Mouse (Mus musculus): ENCODE measurements around the gene Tap1. TPM values are rescaled to one million over a fixed set of nuclear protein-coding genes. Genes with fewer than 3 reads are reported as not detected.
A peak's percentile ranks its signal among the peaks of the same experiment; 100 is the strongest.
"Not testable (repeated sequence)": the region's sequence is repeated elsewhere in the genome, so short reads cannot be mapped to it uniquely, and the experiment has no call there.

The Tap1 gene
- polyA plus RNA-seq, 1 experiment from 2014 or later: 1.1 TPM

- not testable (repeated sequence) for H3K9ac ChIP-seq (ENCODE audit: low read depth, low read length); ATAC-seq (ENCODE audit: low FRiP score); H3K36me3 ChIP-seq (ENCODE audit: control insufficient read depth, insufficient read depth, low read length); H3K4me3 ChIP-seq (ENCODE audit: low read depth, low read length); H3K27me3 ChIP-seq (ENCODE audit: control insufficient read depth, insufficient read depth, low read length); DNase-seq (ENCODE audit: low spot score); H3K4me2 ChIP-seq (replicated peaks; ENCODE audit: low read depth, low read length); H3K9me3 ChIP-seq (ENCODE audit: control insufficient read depth, low read length); H3K27ac ChIP-seq (ENCODE audit: low read depth, low read length); H3K4me1 ChIP-seq (replicated peaks; ENCODE audit: control insufficient read depth, insufficient read depth, low read length)
- 93% methylated on average over 3 of the region's 16 CpGs for WGBS
Observed at GRCm38 (mm10) chr17:34220401-34220800, 33.0 kb downstream of the Tap1 start.

- Histone ChIP-seq H3K4me3 (ENCODE audit: low read depth, low read length) (no peak overlapping the region), H3K4me2 (replicated peaks; ENCODE audit: low read depth, low read length) (no peak overlapping the region), H3K36me3 (ENCODE audit: control insufficient read depth, insufficient read depth, low read length) (no peaks in the 10 kb centered on the region), H3K27ac (ENCODE audit: low read depth, low read length) (no peak overlapping the region), H3K27me3 (ENCODE audit: control insufficient read depth, insufficient read depth, low read length) (no peaks in the 10 kb centered on the region), H3K4me1 (replicated peaks; ENCODE audit: control insufficient read depth, insufficient read depth, low read length) (no peaks in the 10 kb centered on the region), H3K9me3 (ENCODE audit: control insufficient read depth, low read length) (no peaks in the 10 kb centered on the region), H3K9ac (ENCODE audit: low read depth, low read length) (no peak overlapping the region)
- ATAC-seq (ENCODE audit: low FRiP score): no peak
- 90% methylated on average over 3 of the region's 3 CpGs for WGBS
- no peak for DNase-seq (ENCODE audit: low spot score)
Observed at GRCm38 (mm10) chr17:34224816-34225215, 37.5 kb downstream of the Tap1 start.

GRCm38 (mm10) chr17:34225426-34225825, 38.1 kb downstream of the Tap1 start:
- no peaks in the 10 kb centered on the region for H3K9me3 ChIP-seq (ENCODE audit: control insufficient read depth, low read length)
- no peaks in the 10 kb centered on the region for H3K4me1 ChIP-seq (replicated peaks; ENCODE audit: control insufficient read depth, insufficient read depth, low read length)
- no peak overlapping the region for H3K27ac ChIP-seq (ENCODE audit: low read depth, low read length)
- H3K9ac ChIP-seq (ENCODE audit: low read depth, low read length): no peak overlapping the region
- H3K27me3 ChIP-seq (ENCODE audit: control insufficient read depth, insufficient read depth, low read length): no peaks in the 10 kb centered on the region
- H3K4me2 ChIP-seq (replicated peaks; ENCODE audit: low read depth, low read length): no peak overlapping the region
- H3K36me3 ChIP-seq (ENCODE audit: control insufficient read depth, insufficient read depth, low read length): no peaks in the 10 kb centered on the region
- WGBS: 96% methylated on average over 8 of the region's 8 CpGs
- DNase-seq (ENCODE audit: low spot score) (no peak), ATAC-seq (ENCODE audit: low FRiP score) (no peak)
- no peak overlapping the region for H3K4me3 ChIP-seq (ENCODE audit: low read depth, low read length)

- not testable (repeated sequence) for ATAC-seq (ENCODE audit: low FRiP score); H3K9me3 ChIP-seq (ENCODE audit: control insufficient read depth, low read length); H3K4me1 ChIP-seq (replicated peaks; ENCODE audit: control insufficient read depth, insufficient read depth, low read length); H3K27me3 ChIP-seq (ENCODE audit: control insufficient read depth, insufficient read depth, low read length); H3K4me2 ChIP-seq (replicated peaks; ENCODE audit: low read depth, low read length); H3K4me3 ChIP-seq (ENCODE audit: low read depth, low read length); H3K27ac ChIP-seq (ENCODE audit: low read depth, low read length); DNase-seq (ENCODE audit: low spot score); H3K36me3 ChIP-seq (ENCODE audit: control insufficient read depth, insufficient read depth, low read length); H3K9ac ChIP-seq (ENCODE audit: low read depth, low read length)
- 98% methylated on average over 13 of the region's 23 CpGs for WGBS
Observed at GRCm38 (mm10) chr17:34225911-34226310, 38.6 kb downstream of the Tap1 start.

- DNase-seq (ENCODE audit: low spot score); H3K4me1 ChIP-seq (replicated peaks; ENCODE audit: control insufficient read depth, insufficient read depth, low read length); ATAC-seq (ENCODE audit: low FRiP score); H3K4me3 ChIP-seq (ENCODE audit: low read depth, low read length); H3K27ac ChIP-seq (ENCODE audit: low read depth, low read length); H3K4me2 ChIP-seq (replicated peaks; ENCODE audit: low read depth, low read length); H3K36me3 ChIP-seq (ENCODE audit: control insufficient read depth, insufficient read depth, low read length); H3K9me3 ChIP-seq (ENCODE audit: control insufficient read depth, low read length); H3K27me3 ChIP-seq (ENCODE audit: control insufficient read depth, insufficient read depth, low read length); H3K9ac ChIP-seq (ENCODE audit: low read depth, low read length): not testable (repeated sequence)
- WGBS: 98% methylated on average over 6 of the region's 9 CpGs
Observed at GRCm38 (mm10) chr17:34230971-34231370, 43.6 kb downstream of the Tap1 start.

GRCm38 (mm10) chr17:34232021-34232420, 44.7 kb downstream of the Tap1 start:
- not testable (repeated sequence) for H3K4me1 ChIP-seq (replicated peaks; ENCODE audit: control insufficient read depth, insufficient read depth, low read length); ATAC-seq (ENCODE audit: low FRiP score); H3K27ac ChIP-seq (ENCODE audit: low read depth, low read length); H3K9ac ChIP-seq (ENCODE audit: low read depth, low read length); H3K27me3 ChIP-seq (ENCODE audit: control insufficient read depth, insufficient read depth, low read length); H3K9me3 ChIP-seq (ENCODE audit: control insufficient read depth, low read length); H3K36me3 ChIP-seq (ENCODE audit: control insufficient read depth, insufficient read depth, low read length); DNase-seq (ENCODE audit: low spot score); H3K4me3 ChIP-seq (ENCODE audit: low read depth, low read length); H3K4me2 ChIP-seq (replicated peaks; ENCODE audit: low read depth, low read length)
- WGBS: 87% methylated on average over 5 of the region's 7 CpGs

- ATAC-seq (ENCODE audit: low FRiP score): no peak
- H3K9ac ChIP-seq (ENCODE audit: low read depth, low read length): no peak overlapping the region
Observed at GRCm38 (mm10) chr17:34234926-34235325, 47.6 kb downstream of the Tap1 start.

GRCm38 (mm10) chr17:34236691-34237090, 49.3 kb downstream of the Tap1 start:
- DNase-seq (ENCODE audit: low spot score) (no peak), ATAC-seq (ENCODE audit: low FRiP score) (no peak)
- H3K4me1 ChIP-seq (replicated peaks; ENCODE audit: control insufficient read depth, insufficient read depth, low read length): no peaks in the 10 kb centered on the region
- H3K36me3 ChIP-seq (ENCODE audit: control insufficient read depth, insufficient read depth, low read length): no peaks in the 10 kb centered on the region
- H3K9ac ChIP-seq (ENCODE audit: low read depth, low read length): no peak overlapping the region
- WGBS: 81% methylated on average over 5 of the region's 5 CpGs
- H3K27me3 ChIP-seq (ENCODE audit: control insufficient read depth, insufficient read depth, low read length): no peaks in the 10 kb centered on the region
- no peak overlapping the region for H3K4me2 ChIP-seq (replicated peaks; ENCODE audit: low read depth, low read length)
- H3K4me3 ChIP-seq (ENCODE audit: low read depth, low read length): no peak overlapping the region
- H3K27ac ChIP-seq (ENCODE audit: low read depth, low read length): no peak overlapping the region
- H3K9me3 ChIP-seq (ENCODE audit: control insufficient read depth, low read length): no peaks in the 10 kb centered on the region

More at GRCm38 (mm10) chr17:34234926-34235325, 47.6 kb downstream of the Tap1 start:
- no peaks in the 10 kb centered on the region for H3K9me3 ChIP-seq (ENCODE audit: control insufficient read depth, low read length)
- H3K4me1 ChIP-seq (replicated peaks; ENCODE audit: control insufficient read depth, insufficient read depth, low read length): no peaks in the 10 kb centered on the region
- peak; percentile 68 for DNase-seq (ENCODE audit: low spot score)
- no peak overlapping the region for H3K4me3 ChIP-seq (ENCODE audit: low read depth, low read length)
- H3K27ac ChIP-seq (ENCODE audit: low read depth, low read length): no peak overlapping the region
- H3K4me2 ChIP-seq (replicated peaks; ENCODE audit: low read depth, low read length): no peak overlapping the region
- WGBS: 55% methylated on average over 9 of the region's 9 CpGs
- H3K36me3 ChIP-seq (ENCODE audit: control insufficient read depth, insufficient read depth, low read length): no peaks in the 10 kb centered on the region
- H3K27me3 ChIP-seq (ENCODE audit: control insufficient read depth, insufficient read depth, low read length): no peaks in the 10 kb centered on the region

- no peak for DNase-seq (ENCODE audit: low spot score)
- 91% methylated on average over 3 of the region's 3 CpGs for WGBS
Observed at GRCm38 (mm10) chr17:34237741-34238140, 50.4 kb downstream of the Tap1 start.

More at GRCm38 (mm10) chr17:34237741-34238140, 50.4 kb downstream of the Tap1 start:
- Histone ChIP-seq H3K27me3 (ENCODE audit: control insufficient read depth, insufficient read depth, low read length) (no peaks in the 10 kb centered on the region), H3K9ac (ENCODE audit: low read depth, low read length) (no peak overlapping the region), H3K4me3 (ENCODE audit: low read depth, low read length) (no peak overlapping the region), H3K27ac (ENCODE audit: low read depth, low read length) (no peak overlapping the region), H3K4me2 (replicated peaks; ENCODE audit: low read depth, low read length) (no peak overlapping the region), H3K9me3 (ENCODE audit: control insufficient read depth, low read length) (no peaks in the 10 kb centered on the region), H3K36me3 (ENCODE audit: control insufficient read depth, insufficient read depth, low read length) (no peaks in the 10 kb centered on the region), H3K4me1 (replicated peaks; ENCODE audit: control insufficient read depth, insufficient read depth, low read length) (no peaks in the 10 kb centered on the region)
- ATAC-seq (ENCODE audit: low FRiP score): no peak

All from hindbrain, embryonic 11.5 days (tissue).